Mouse (Mus musculus) kidney, embryonic 15.5 days (tissue): ENCODE measurements around the gene Shisal1. TPM values are rescaled to one million over a fixed set of nuclear protein-coding genes. Genes with fewer than 3 reads are reported as not detected.

Experiments
- ATAC-seq: fragments of 200-750 bp; cut with Nextera tagmentation; replicated peaks from 2 replicates; pipeline ENCODE4 v1.8.0; 2017; ENCODE audit warnings: moderate TSS enrichment; ENCODE audit not compliant: low FRiP score
- H3K27ac ChIP-seq: fragments of 300-500 bp; sonication (generic); 2 replicates; pipeline ENCODE4 v1.5.1; 2015; ENCODE audit warnings: mild to moderate bottlenecking, inconsistent platforms
- H3K27me3 ChIP-seq: fragments of 300-500 bp; sonication (generic); 2 replicates; pipeline ENCODE4 v1.6.1; 2015; ENCODE audit warnings: inconsistent platforms
- H3K36me3 ChIP-seq: fragments of 300-500 bp; sonication (generic); 2 replicates; pipeline ENCODE4 v1.6.1; 2015; ENCODE audit warnings: inconsistent platforms
- H3K4me1 ChIP-seq: fragments of 300-500 bp; sonication (generic); 2 replicates; pipeline ENCODE4 v1.6.1; 2015; ENCODE audit warnings: inconsistent platforms
- H3K4me2 ChIP-seq: fragments of 300-500 bp; sonication (generic); 2 replicates; pipeline ENCODE4 v1.6.1; 2015; ENCODE audit warnings: moderate library complexity, mild to moderate bottlenecking, inconsistent platforms
- H3K4me3 ChIP-seq: fragments of 300-500 bp; sonication (generic); replicated peaks from 2 replicates; pipeline ENCODE4 v1.5.1; 2015; ENCODE audit warnings: mild to moderate bottlenecking, inconsistent platforms
- H3K9ac ChIP-seq: fragments of 300-500 bp; sonication (generic); 2 replicates; pipeline ENCODE4 v1.6.1; 2015; ENCODE audit warnings: mild to moderate bottlenecking, inconsistent platforms
- H3K9me3 ChIP-seq: fragments of 300-500 bp; sonication (generic); replicated peaks from 2 replicates; pipeline ENCODE4 v1.6.1; 2016; ENCODE audit warnings: inconsistent platforms
- WGBS: fragments of 180-500 bp; shearing (Covaris S2); methylation state at CpG from one replicate; pipeline ENCODE4 v1.1.7; 2015; ENCODE audit warnings: mixed read lengths; 5-methylcytosine and 5-hydroxymethylcytosine counted together
- polyA plus RNA-seq: library from polyadenylated mRNA; unstranded; fragments of >200 nt; fragmentation: Nextera tagmentation; extraction: Ambion mirVana; gene quantifications from 2 replicates; pipeline ENCODE4 v1.2.1, GENCODE M21; 2015

Gene Shisal1
- 2.5 and 2.6 TPM in 2 replicates for polyA plus RNA-seq

- WGBS: 12% methylated on average over 9 of the region's 9 CpGs
- ATAC-seq: no peak
- H3K27me3 ChIP-seq: peaks cover 66% of the 10 kb centered on the region
- peak within 1 kb of the TSS; percentile 54 for H3K4me3 ChIP-seq
- H3K9me3 ChIP-seq: no peaks in the 10 kb centered on the region
- peaks cover 42% of the 10 kb centered on the region for H3K4me1 ChIP-seq
- peak within 1 kb of the TSS; percentile 95 for H3K4me2 ChIP-seq
- peak within 1 kb of the TSS; percentile 56 for H3K9ac ChIP-seq
- H3K36me3 ChIP-seq: no peaks in the 10 kb centered on the region
- no peak within 1 kb of the TSS for H3K27ac ChIP-seq
Measured at GRCm38 (mm10) chr15:84446997-84447396, at the start of gene Shisal1. Gene Shisal1 (minus strand): TSS chr15:84447097.

- no peak overlapping the region for H3K4me2 ChIP-seq
- H3K9me3 ChIP-seq: no peaks in the 10 kb centered on the region
- H3K4me3 ChIP-seq: no peak overlapping the region
- 43% methylated on average over 7 of the region's 7 CpGs for WGBS
- ATAC-seq: no peak
- no peak overlapping the region for H3K27ac ChIP-seq
- no peak overlapping the region for H3K9ac ChIP-seq
- no peaks in the 10 kb centered on the region for H3K36me3 ChIP-seq
- peaks cover 10% of the 10 kb centered on the region; the same call in 1 of the 2 replicates for H3K27me3 ChIP-seq
- 0 out of 2 replicates have a peak, but pooled peaks cover 13% of the 10 kb centered on the region for H3K4me1 ChIP-seq
Measured at GRCm38 (mm10) chr15:84490486-84490885, 43.6 kb upstream of the Shisal1 start.

- H3K27me3 ChIP-seq: peaks cover 10% of the 10 kb centered on the region; the same call in 1 of the 2 replicates
- WGBS: 60% methylated on average over 4 of the region's 4 CpGs
- no peak for ATAC-seq
- no peak overlapping the region for H3K4me2 ChIP-seq
- no peaks in the 10 kb centered on the region for H3K9me3 ChIP-seq
- H3K4me3 ChIP-seq: no peak overlapping the region
- no peaks in the 10 kb centered on the region for H3K36me3 ChIP-seq
- H3K4me1 ChIP-seq: peaks cover 49% of the 10 kb centered on the region
- H3K9ac ChIP-seq: no peak overlapping the region
- 0 out of 2 replicates have a peak overlapping the region, but pooled peaks have one; percentile 39 for H3K27ac ChIP-seq
Measured at GRCm38 (mm10) chr15:84484255-84484654, 37.4 kb upstream of the Shisal1 start.

GRCm38 (mm10) chr15:84483622-84484021 is 36.7 kb upstream of the Shisal1 start:
- WGBS: 21% methylated on average over 5 of the region's 5 CpGs
- ATAC-seq: peak; percentile 52; the same call in 1 of the 2 replicates
- Histone ChIP-seq H3K4me2 (peak overlapping the region; percentile 10; the same call in 1 of the 2 replicates), H3K27ac (peak overlapping the region; percentile 39; the same call in 1 of the 2 replicates), H3K27me3 (peaks cover 13% of the 10 kb centered on the region), H3K4me1 (peaks cover 49% of the 10 kb centered on the region), H3K4me3 (no peak overlapping the region), H3K36me3 (no peaks in the 10 kb centered on the region), H3K9me3 (no peaks in the 10 kb centered on the region), H3K9ac (no peak overlapping the region)

- H3K27me3 ChIP-seq: peaks cover 15% of the 10 kb centered on the region
- 0 out of 2 replicates have a peak overlapping the region, but pooled peaks have one; percentile 19 for H3K4me2 ChIP-seq
- 39% methylated on average over 13 of the region's 13 CpGs for WGBS
- no peaks in the 10 kb centered on the region for H3K9me3 ChIP-seq
- peaks cover 42% of the 10 kb centered on the region for H3K4me1 ChIP-seq
- H3K9ac ChIP-seq: no peak overlapping the region
- peak overlapping the region; percentile 66 for H3K27ac ChIP-seq
- no peak overlapping the region for H3K4me3 ChIP-seq
- ATAC-seq: peak; percentile 68
- no peaks in the 10 kb centered on the region for H3K36me3 ChIP-seq
Measured at GRCm38 (mm10) chr15:84481259-84481877, 34.5 kb upstream of the Shisal1 start.

GRCm38 (mm10) chr15:84469391-84469790 is 22.5 kb upstream of the Shisal1 start:
- ATAC-seq: no peak
- no peaks in the 10 kb centered on the region for H3K9me3 ChIP-seq
- H3K9ac ChIP-seq: no peak overlapping the region
- WGBS: 30% methylated on average over 8 of the region's 8 CpGs
- H3K4me1 ChIP-seq: peaks cover 17% of the 10 kb centered on the region
- no peaks in the 10 kb centered on the region for H3K36me3 ChIP-seq
- H3K27me3 ChIP-seq: peaks cover 5% of the 10 kb centered on the region; the same call in 1 of the 2 replicates
- H3K4me3 ChIP-seq: no peak overlapping the region
- no peak overlapping the region for H3K4me2 ChIP-seq
- H3K27ac ChIP-seq: no peak overlapping the region

- WGBS: 74% methylated on average over 5 of the region's 5 CpGs
- H3K9ac ChIP-seq: no peak overlapping the region
Measured at GRCm38 (mm10) chr15:84467761-84468160, 20.9 kb upstream of the Shisal1 start.

GRCm38 (mm10) chr15:84466458-84467267 is 19.8 kb upstream of the Shisal1 start:
- Histone ChIP-seq H3K36me3 (no peaks in the 10 kb centered on the region), H3K27ac (no peak overlapping the region), H3K4me2 (no peak overlapping the region), H3K9me3 (no peaks in the 10 kb centered on the region), H3K4me1 (peaks cover 17% of the 10 kb centered on the region), H3K4me3 (no peak overlapping the region), H3K27me3 (no peaks in the 10 kb centered on the region), H3K9ac (no peak overlapping the region)
- ATAC-seq: no peak
- 41% methylated on average over 13 of the region's 13 CpGs for WGBS

More at GRCm38 (mm10) chr15:84467761-84468160, 20.9 kb upstream of the Shisal1 start:
- H3K36me3 ChIP-seq: no peaks in the 10 kb centered on the region
- no peak for ATAC-seq
- H3K4me3 ChIP-seq: no peak overlapping the region
- no peak overlapping the region for H3K27ac ChIP-seq
- H3K9me3 ChIP-seq: no peaks in the 10 kb centered on the region
- no peak overlapping the region for H3K4me2 ChIP-seq
- H3K4me1 ChIP-seq: peaks cover 17% of the 10 kb centered on the region
- peaks cover 5% of the 10 kb centered on the region; the same call in 1 of the 2 replicates for H3K27me3 ChIP-seq

GRCm38 (mm10) chr15:84461429-84461828 is 14.5 kb upstream of the Shisal1 start:
- no peaks in the 10 kb centered on the region for H3K27me3 ChIP-seq
- no peak for ATAC-seq
- 55% methylated on average over 2 of the region's 2 CpGs for WGBS

GRCm38 (mm10) chr15:84458983-84459382 is 12.1 kb upstream of the Shisal1 start:
- ATAC-seq: no peak
- no peak overlapping the region for H3K27ac ChIP-seq
- no peaks in the 10 kb centered on the region for H3K27me3 ChIP-seq
- no peak overlapping the region for H3K4me2 ChIP-seq
- no peak overlapping the region for H3K4me3 ChIP-seq
- H3K9me3 ChIP-seq: no peaks in the 10 kb centered on the region
- WGBS: 50% methylated on average over 6 of the region's 6 CpGs
- no peaks in the 10 kb centered on the region for H3K36me3 ChIP-seq
- H3K4me1 ChIP-seq: peaks cover 2% of the 10 kb centered on the region; the same call in 1 of the 2 replicates
- no peak overlapping the region for H3K9ac ChIP-seq

More at GRCm38 (mm10) chr15:84461429-84461828, 14.5 kb upstream of the Shisal1 start:
- H3K4me2 ChIP-seq: no peak overlapping the region
- peaks cover 2% of the 10 kb centered on the region; the same call in 1 of the 2 replicates for H3K4me1 ChIP-seq
- H3K9ac ChIP-seq: no peak overlapping the region
- no peak overlapping the region for H3K4me3 ChIP-seq
- no peaks in the 10 kb centered on the region for H3K36me3 ChIP-seq
- H3K27ac ChIP-seq: no peak overlapping the region
- no peaks in the 10 kb centered on the region for H3K9me3 ChIP-seq

GRCm38 (mm10) chr15:84455286-84455685 is 8.4 kb upstream of the Shisal1 start:
- no peak for ATAC-seq
- Histone ChIP-seq H3K9me3 (no peaks in the 10 kb centered on the region), H3K27ac (no peak overlapping the region), H3K36me3 (no peaks in the 10 kb centered on the region), H3K4me1 (peaks cover 12% of the 10 kb centered on the region), H3K9ac (no peak overlapping the region), H3K27me3 (peaks cover 9% of the 10 kb centered on the region; the same call in 1 of the 2 replicates), H3K4me2 (no peak overlapping the region), H3K4me3 (no peak overlapping the region)
- 88% methylated on average over 6 of the region's 6 CpGs for WGBS

GRCm38 (mm10) chr15:84453091-84453490 is 6.2 kb upstream of the Shisal1 start:
- ATAC-seq: no peak
- peaks cover 16% of the 10 kb centered on the region for H3K4me1 ChIP-seq
- H3K9ac ChIP-seq: no peak overlapping the region
- H3K4me2 ChIP-seq: no peak overlapping the region
- peaks cover 25% of the 10 kb centered on the region for H3K27me3 ChIP-seq
- H3K9me3 ChIP-seq: no peaks in the 10 kb centered on the region
- no peaks in the 10 kb centered on the region for H3K36me3 ChIP-seq
- H3K4me3 ChIP-seq: no peak overlapping the region
- no peak overlapping the region for H3K27ac ChIP-seq
- 90% methylated on average over 2 of the region's 2 CpGs for WGBS
